ENCODE assay signal across 9 mouse cellular contexts in the genomic region with DNA sequence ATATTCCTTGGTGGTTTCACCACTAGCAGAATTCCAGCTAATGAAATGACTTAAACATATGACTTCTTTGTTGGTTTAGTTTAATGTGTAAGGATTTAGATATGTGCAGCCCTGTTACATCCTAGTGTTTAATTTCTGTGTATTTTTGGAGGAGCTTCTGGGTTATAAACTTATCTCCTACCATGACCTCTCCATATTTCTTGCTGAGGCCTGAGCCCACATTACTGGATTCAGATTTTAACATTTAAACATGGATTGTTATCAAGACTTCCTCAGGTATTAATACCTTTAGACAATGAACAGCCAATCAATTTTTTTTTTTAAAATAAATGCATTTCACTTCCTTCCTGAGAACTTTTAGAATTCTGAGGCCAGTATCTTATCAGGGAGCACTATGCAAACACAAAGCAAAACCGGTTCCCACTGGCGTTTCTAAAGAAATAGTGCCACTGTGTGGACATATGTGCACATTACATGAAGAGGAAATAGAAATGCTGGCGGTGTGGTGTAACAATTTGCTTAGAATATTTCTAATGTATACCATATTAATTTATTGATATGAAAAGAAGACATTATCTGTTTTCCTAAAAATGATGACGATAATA.
A peak's percentile ranks its signal among the peaks of the same experiment; 100 is the strongest.
DNase-seq lines count a peak whose midpoint lies in the region; ATAC-seq and TF ChIP-seq lines count a peak whose summit lies in the region.
"Had no signal": no experiment of that assay in that cellular context is flagged by ENCODE, and none has a peak within 500 bp of the region (broad histone marks: within the 10 kb centered on the region; RNA-seq: fewer than 3 reads in every experiment).

No protein-coding gene starts in this region.

- no peaks in the 10 kb centered on the region for H3K4me1 ChIP-seq in hindbrain, embryonic 14.5 days (replicated peaks; ENCODE audit: control insufficient read depth, insufficient read depth, low read length)
- no peaks in the 10 kb centered on the region for H3K4me1 ChIP-seq in lung, postnatal 0 days (ENCODE audit: insufficient read depth, low read depth, low read length)
- H3K4me1 ChIP-seq: embryonic facial prominence, embryonic 13.5 days had no signal

- no peaks in the 10 kb centered on the region for H3K9me3 ChIP-seq in hindbrain, embryonic 14.5 days (ENCODE audit: control insufficient read depth, low read length)
- H3K9me3 ChIP-seq in lung, postnatal 0 days (ENCODE audit: low read length) = no peaks in the 10 kb centered on the region
- H3K9me3 ChIP-seq: embryonic facial prominence, embryonic 13.5 days had no signal

- WGBS in hindbrain, embryonic 14.5 days = 3% methylated on average over 4 of the region's 4 CpGs
- 1% methylated on average over 4 of the region's 4 CpGs for WGBS in lung, postnatal 0 days

- H3K36me3 ChIP-seq in hindbrain, embryonic 14.5 days (replicated peaks; ENCODE audit: control insufficient read depth, insufficient read depth) = no peaks in the 10 kb centered on the region
- no peaks in the 10 kb centered on the region for H3K36me3 ChIP-seq in lung, postnatal 0 days (ENCODE audit: insufficient read depth, low read length)
- H3K36me3 ChIP-seq: embryonic facial prominence, embryonic 13.5 days had no signal

- H3K27me3 ChIP-seq in hindbrain, embryonic 14.5 days (ENCODE audit: control insufficient read depth, insufficient read depth, low read length) = no peaks in the 10 kb centered on the region
- H3K27me3 ChIP-seq in lung, postnatal 0 days (replicated peaks; ENCODE audit: insufficient read depth, low read length) = no peaks in the 10 kb centered on the region

- no peak overlapping the region for H3K4me2 ChIP-seq in hindbrain, embryonic 14.5 days (replicated peaks)
- no peak overlapping the region for H3K4me2 ChIP-seq in lung, postnatal 0 days (replicated peaks; ENCODE audit: low read depth, low read length)
- H3K4me2 ChIP-seq: embryonic facial prominence, embryonic 13.5 days had no signal

- ATAC-seq in hindbrain, embryonic 14.5 days (ENCODE audit: low FRiP score) = peak; percentile 83; the same call in 1 of the 2 replicates
- ATAC-seq in lung, postnatal 0 days = no peak
- no peak for ATAC-seq in erythroid progenitor cell, adult 5-6 weeks (replicated peaks; ENCODE audit: low FRiP score, poor library complexity, severe bottlenecking)

- peak; percentile 33 to 36 for DNase-seq in left cerebral cortex, adult 18-20 months (ENCODE audit: low spot score in 2 of 2)
- DNase-seq in left cerebral cortex, adult 8-10 months (ENCODE audit: low spot score in 2 of 2) = no peak
- DNase-seq in NIH3T3 (ENCODE audit: low read depth) = peak; percentile 53
- peak; percentile 28 to 64 for DNase-seq in cerebellum, postnatal 25 days
- peak; percentile 81 for DNase-seq in hindbrain, embryonic 14.5 days (ENCODE audit: low spot score)
- peak; percentile 70 for DNase-seq in lung, postnatal 0 days (ENCODE audit: low spot score)
- no peak for DNase-seq in gastrocnemius, postnatal 10 days

- peak overlapping the region; percentile 47 for H3K27ac ChIP-seq in hindbrain, embryonic 14.5 days
- no peak overlapping the region for H3K27ac ChIP-seq in lung, postnatal 0 days (ENCODE audit: low read length)
- H3K27ac ChIP-seq: embryonic facial prominence, embryonic 13.5 days had no signal

- H3K9ac ChIP-seq in hindbrain, embryonic 14.5 days = no peak overlapping the region
- H3K9ac ChIP-seq in lung, postnatal 0 days (replicated peaks; ENCODE audit: low read depth) = no peak overlapping the region
- H3K9ac ChIP-seq: embryonic facial prominence, embryonic 13.5 days had no signal

- no peak overlapping the region for H3K4me3 ChIP-seq in hindbrain, embryonic 14.5 days (replicated peaks; ENCODE audit: low read length)
- no peak overlapping the region for H3K4me3 ChIP-seq in lung, postnatal 0 days (ENCODE audit: low read depth, low read length)
- H3K4me3 ChIP-seq: embryonic facial prominence, embryonic 13.5 days had no signal

- TF ChIP-seq EP300 in lung, postnatal 0 days (IDR thresholded peaks at IDR 0.05) = no peak

- TF ChIP-seq CTCF in lung, postnatal 0 days (IDR thresholded peaks at IDR 0.05) = peak; percentile 82

Comparison
In these comparisons a context has a peak if more than half of its experiments do, and no peak if none do; other contexts are left out.
1. DNase-seq: peak in left cerebral cortex, adult 18-20 months (2 of 2), NIH3T3 (single experiment), cerebellum, postnatal 25 days (2 of 2), hindbrain, embryonic 14.5 days (single experiment) and lung, postnatal 0 days (single experiment); none in left cerebral cortex, adult 8-10 months (0 of 2) and gastrocnemius, postnatal 10 days (single experiment).